ENCODE assay signal across 7 mouse cellular contexts in the genomic region with DNA sequence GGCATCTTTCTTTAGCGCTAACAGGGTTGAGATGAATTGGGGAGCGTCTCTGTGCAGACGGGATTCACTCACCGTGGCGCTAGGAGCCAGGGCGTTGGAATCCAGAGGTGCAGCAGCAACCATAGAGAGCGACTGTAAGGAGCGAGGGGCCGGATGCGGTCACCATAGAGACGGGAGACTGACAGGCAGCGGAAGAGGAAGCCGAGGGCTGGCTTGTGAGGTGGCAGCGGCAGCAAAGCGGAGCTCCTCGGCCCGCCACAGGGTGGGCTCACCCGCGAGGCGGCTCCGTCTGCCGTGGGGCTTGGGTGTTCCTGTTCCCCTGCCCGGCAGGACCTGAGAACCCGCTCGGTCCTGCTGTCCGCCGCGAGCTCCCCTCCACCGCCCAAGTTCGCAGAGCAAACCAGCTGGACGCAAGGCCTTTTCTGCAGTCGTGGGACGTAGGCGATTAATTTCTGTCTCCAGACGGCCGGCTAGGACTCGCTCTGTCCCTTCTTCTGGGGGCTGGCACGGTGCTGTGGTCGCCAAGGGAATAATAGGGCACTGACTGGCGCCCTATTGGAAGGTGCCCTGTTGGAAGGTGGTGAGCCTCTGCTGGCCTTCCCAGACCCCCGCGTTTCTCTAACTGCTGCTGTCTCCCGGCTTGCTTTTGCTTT. TPM values are rescaled to one million over a fixed set of nuclear protein-coding genes. Genes with fewer than 3 reads are reported as not detected.
DNase-seq lines count a peak whose midpoint lies in the region; ATAC-seq and TF ChIP-seq lines count a peak whose summit lies in the region.

A gene (plus strand): TSS at position 195 of the 653 bp plus-strand sequence.

- TF ChIP-seq CTCF in hindbrain, postnatal 0 days (IDR thresholded peaks at IDR 0.05; ENCODE audit: low read depth): peak; percentile 30; the same call in 1 of the 2 replicates

- no peaks in the 10 kb centered on the region for H3K27me3 ChIP-seq in hindbrain, postnatal 0 days (ENCODE audit: insufficient read depth, low read length)

- peak within 1 kb of the TSS; percentile 77 for H3K4me3 ChIP-seq in hindbrain, postnatal 0 days (ENCODE audit: low read length)

- intact Hi-C loops in left cerebral cortex, postnatal 14 days (cut with DNase I): no loop called here

- peak within 1 kb of the TSS; percentile 76 for H3K9ac ChIP-seq in hindbrain, postnatal 0 days (replicated peaks; ENCODE audit: low read length)

- peak within 1 kb of the TSS; percentile 86 for H3K27ac ChIP-seq in hindbrain, postnatal 0 days

- under 1% methylated on average over 42 of the region's 43 CpGs for WGBS in hindbrain, postnatal 0 days

- DNase-seq in adrenal gland, adult (ENCODE audit: inconsistent age in 2 of 2, low spot score in 1 of 2): peak; percentile 85 to 94
- DNase-seq in cerebellum, postnatal 4 days (ENCODE audit: low spot score in 2 of 2): peak; percentile 64 to 76
- peak in 1 of 2 experiments; percentile 66 for DNase-seq in gastrocnemius, adult 8-10 months (ENCODE audit: low spot score in 2 of 2)
- peak; percentile 91 for DNase-seq in hindbrain, postnatal 0 days (ENCODE audit: low spot score)
- peak; percentile 83 to 87 for DNase-seq in left cerebral cortex, postnatal 14 days (ENCODE audit: low spot score in 2 of 2)
- DNase-seq in right cerebral cortex, postnatal 4 days: peak; percentile 81

- no peaks in the 10 kb centered on the region for H3K9me3 ChIP-seq in hindbrain, postnatal 0 days (ENCODE audit: low read length)

- peaks cover 10% of the 10 kb centered on the region for H3K4me1 ChIP-seq in hindbrain, postnatal 0 days (ENCODE audit: insufficient read depth, low read length)

- peak; percentile 89 for ATAC-seq in hindbrain, postnatal 0 days
- ATAC-seq in megakaryocyte-erythroid progenitor cell, adult 5-6 weeks (replicated peaks; ENCODE audit: low FRiP score, low TSS enrichment, poor library complexity, severe bottlenecking): peak; percentile 89

- peak within 1 kb of the TSS; percentile 83 for H3K4me2 ChIP-seq in hindbrain, postnatal 0 days (ENCODE audit: low read depth, low read length)

- H3K36me3 ChIP-seq in hindbrain, postnatal 0 days (ENCODE audit: insufficient read depth, low read length): peaks cover 6% of the 10 kb centered on the region

RNA-seq across cellular contexts. Expression of the gene that starts here (rescaled TPM):
- total RNA-seq in gastrocnemius, adult 8-10 months (2022): 10 to 100 TPM in 3 of 4 experiments, 1 to 10 TPM in 1; 8.5 to 14.5 (median 12.4) TPM
- total RNA-seq in hindbrain, postnatal 0 days (2014; rRNA removed): 38.3 and 46.2 TPM in 2 replicates
- polyA plus RNA-seq in hindbrain, postnatal 0 days (2015; fragmentation: Nextera tagmentation; extraction: Ambion mirVana): 25.0 and 26.9 TPM in 2 replicates
- 10 to 100 TPM; 65.1 to 73.8 TPM for total RNA-seq in left cerebral cortex, postnatal 14 days (2021)
- 12.0 and 14.7 TPM in 2 replicates for total RNA-seq in megakaryocyte-erythroid progenitor cell, adult 5-6 weeks (2014; fragmentation: Nextera tagmentation)
- total RNA-seq in megakaryocyte-erythroid progenitor cell, adult 5-6 weeks (2017): 14.5 and 22.5 TPM in 2 replicates
